Mouse (Mus musculus) testis, adult 10 weeks (tissue): ENCODE results near the gene Gm12117. TPM values are rescaled to one million over a fixed set of nuclear protein-coding genes. Genes with fewer than 3 reads are reported as not detected.

Experiments
- polyA plus RNA-seq: library from polyadenylated mRNA; stranded (reverse); fragments of 350-450 nt; fragmentation: Illumina TruSeq; extraction: RNeasy Lipid Tissue Mini Kit (QIAGEN cat#74804); gene quantifications from one replicate; pipeline ENCODE4 v1.2.3, GENCODE M21; 2014; ENCODE audit warnings: low read depth, low replicate concordance

The Gm12117 gene
- polyA plus RNA-seq = not detected

DNA sequence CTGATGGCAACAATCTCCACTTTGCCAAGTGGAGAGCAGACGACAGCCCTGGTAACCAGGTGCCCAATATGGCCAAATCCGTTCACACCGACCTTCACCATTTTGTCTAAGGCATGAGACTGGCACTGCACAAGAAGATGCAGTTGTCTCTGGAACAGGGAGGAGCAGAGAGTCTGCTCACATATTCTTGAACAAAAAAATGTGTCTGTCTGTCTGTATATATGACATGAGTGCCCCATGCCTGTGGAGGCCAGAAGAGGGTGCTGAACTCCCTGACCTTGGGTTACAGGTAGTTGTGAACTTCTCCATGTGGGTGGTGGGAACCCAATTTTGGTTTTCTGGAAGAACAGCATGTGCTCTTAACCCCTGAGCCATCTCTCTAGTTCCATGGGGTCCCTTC, at the start of gene Gm12117:
Gene Gm12117 (minus strand): TSS at position 101 of the 400 bp plus-strand sequence.

Other genes starting within 250 kb of the Gm12117 start
- gene Fgf18, start 129.3 kb downstream of the Gm12117 start, polyA plus RNA-seq = 0.36 TPM
- 1,060 TPM for gene Npm1, start 113.5 kb downstream of the Gm12117 start, polyA plus RNA-seq
- not detected for gene Tlx3, start 73.1 kb downstream of the Gm12117 start, polyA plus RNA-seq
- gene Ranbp17, start 237.0 kb upstream of the Gm12117 start, polyA plus RNA-seq = 179 TPM